Mouse (Mus musculus) spleen, adult 18-20 months (tissue): ENCODE measurements at regions not wholly inside any gene's neighbourhood (a gene's known extent, or its start where the extent isn't known, plus 50 kb on each side); places are given as distances from the start of the nearest gene placed in this dataset.

ENCODE experiments used
- DNase-seq, 2 experiments: peaks; one replicate each; pipeline ENCODE4 v3.0.0; 2022; ENCODE audit warnings: mixed read lengths in 2 of 2

DNA sequence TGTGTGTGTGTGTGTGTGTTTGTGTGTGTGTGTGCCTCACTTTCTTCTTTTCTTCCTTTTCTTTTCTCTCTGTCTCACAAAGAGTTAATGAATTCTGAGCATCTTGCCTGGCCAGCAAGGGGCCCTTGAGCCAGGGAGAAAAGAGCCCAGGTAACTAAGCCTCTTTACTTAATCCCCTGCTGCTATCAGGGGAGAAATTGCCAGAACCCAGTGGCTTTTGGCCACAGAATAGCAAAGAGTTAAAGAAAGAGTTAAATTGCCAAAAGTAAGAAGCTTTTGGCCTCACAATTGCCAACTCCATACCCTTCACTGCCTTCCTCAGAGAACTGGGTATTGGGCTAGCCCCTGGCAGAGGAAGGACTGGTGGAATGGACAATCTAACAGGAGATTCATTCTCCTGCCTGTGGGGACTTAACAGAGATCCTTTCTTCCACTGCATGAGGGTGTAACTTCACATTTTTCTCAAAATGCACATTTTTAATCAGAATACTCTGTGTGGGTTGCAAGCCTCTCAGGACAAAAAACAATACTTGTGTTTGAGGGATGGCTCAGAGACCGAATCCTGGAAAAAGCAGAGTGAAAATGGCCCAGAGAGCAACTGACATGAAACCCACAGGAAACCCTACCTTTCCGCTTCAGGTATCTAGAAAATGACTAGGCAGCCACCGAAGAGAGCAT, 431.0 kb upstream of the Gm10131 start:
- DNase-seq, result no peak

DNA sequence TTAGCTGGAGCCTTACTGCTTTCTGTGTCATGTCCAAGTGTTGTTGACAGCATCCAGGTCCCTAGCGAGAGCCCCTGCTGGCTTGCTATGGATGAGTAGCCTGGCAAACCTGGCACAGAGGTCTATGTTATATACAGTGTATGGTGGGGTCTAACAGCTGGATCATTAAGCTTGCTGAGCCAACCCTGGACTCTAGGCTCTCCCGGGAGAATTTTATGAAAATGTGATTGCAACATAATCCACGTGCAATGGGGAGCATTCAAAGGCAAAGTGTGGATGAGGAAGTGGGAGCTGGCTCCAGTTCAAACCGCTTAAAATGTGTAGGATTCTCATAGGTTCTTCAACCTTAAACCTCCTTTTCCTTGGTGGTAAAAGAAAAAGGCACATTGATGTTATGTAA, 427.7 kb upstream of the Gm10131 start:
- DNase-seq, result no peak

DNA sequence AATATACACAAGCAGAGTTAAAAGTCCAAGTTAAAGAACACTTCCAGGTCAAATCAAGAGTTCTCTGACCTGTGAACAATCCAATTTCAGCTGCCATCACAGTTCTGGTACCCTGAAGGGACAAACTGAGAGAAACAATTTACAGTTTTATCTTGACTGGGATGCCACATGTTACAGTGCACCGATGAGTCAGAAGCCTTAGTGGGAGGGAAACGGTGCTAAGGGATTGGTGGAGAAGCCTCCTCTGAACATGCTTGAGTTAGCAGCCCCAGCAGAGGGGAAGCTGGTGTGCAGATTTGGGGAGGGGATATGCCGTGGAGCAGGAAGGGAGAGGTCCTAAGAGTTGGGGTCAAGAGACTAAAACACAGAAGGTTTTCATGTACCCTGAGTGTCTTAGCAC, 423.9 kb upstream of the Gm10131 start:
- no peak for DNase-seq

DNA sequence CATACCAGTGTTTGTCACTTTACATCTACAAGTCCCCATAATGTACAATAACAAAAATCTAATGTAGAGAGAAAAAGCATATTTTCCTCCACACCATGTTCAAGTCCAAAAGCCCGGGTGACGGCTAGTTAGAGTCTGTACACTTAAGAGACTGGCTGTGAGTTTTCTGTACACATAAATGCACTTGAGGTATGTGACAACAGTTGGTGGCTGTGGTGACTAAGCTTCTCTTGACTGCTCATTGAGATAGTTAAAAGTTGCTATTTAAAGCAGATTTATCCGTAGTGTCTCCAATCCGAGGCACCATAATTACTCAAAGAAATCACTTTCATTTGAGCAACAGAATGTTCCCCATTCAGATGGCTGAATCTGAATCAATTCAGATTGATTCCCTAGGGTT, 421.9 kb upstream of the Gm10131 start:
- no peak for DNase-seq

DNA sequence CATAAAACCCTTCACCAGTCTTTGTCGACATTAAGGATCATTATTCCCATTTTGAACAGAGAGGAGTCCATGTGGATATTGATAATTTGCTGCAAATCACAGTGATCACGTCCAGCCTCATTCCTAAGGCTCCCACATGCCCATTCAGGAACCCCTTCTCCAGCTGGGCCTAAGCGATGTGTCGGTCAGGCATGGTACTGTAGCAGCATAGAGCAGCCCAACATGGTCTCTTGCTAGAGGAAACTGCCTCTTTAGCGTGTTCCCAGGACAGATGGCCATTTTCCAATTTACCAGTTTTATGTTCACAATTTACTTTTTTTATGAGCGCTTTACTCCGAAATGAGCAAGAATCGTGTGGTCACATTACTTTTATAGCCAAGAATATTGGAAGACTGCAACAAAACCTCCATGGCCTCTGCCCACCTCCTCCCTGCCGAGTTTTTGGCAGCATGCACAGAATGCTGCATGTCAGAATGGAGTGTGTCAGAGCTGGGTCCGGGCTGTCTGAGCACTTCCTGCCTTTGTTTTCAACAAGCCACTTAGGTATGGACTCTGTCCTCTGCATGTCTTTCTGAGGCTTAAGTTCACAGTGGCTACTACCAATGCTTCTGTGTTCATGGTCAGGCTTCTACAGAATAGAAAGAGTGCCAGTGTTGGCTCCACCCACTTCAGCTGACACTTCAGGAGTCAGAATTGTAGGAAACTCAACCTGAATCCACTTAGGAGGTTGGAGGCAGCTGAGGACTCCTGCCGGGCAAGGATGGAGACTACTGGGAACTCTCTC, 419.6 kb upstream of the Gm10131 start:
- no peak for DNase-seq

DNA sequence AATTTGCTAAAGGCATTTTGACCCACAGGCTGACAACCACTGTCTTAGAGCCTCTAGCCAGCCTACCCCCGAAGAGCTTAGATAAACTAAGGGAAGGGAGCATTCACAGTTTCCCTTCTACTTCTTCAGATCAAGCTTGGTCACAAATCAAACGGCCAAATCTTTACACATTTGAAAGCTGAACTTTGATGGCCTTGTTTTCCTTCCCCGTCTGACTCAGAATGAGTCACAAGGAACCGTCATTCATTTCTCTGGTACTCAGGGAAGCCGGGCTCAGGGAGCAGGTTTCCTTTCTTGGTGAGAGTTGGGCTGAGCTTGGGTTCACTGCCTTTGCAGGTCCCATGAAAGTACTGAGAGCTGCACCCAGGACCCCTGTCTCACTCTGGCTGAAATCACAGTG, 418.5 kb upstream of the Gm10131 start:
- no peak for DNase-seq

DNA sequence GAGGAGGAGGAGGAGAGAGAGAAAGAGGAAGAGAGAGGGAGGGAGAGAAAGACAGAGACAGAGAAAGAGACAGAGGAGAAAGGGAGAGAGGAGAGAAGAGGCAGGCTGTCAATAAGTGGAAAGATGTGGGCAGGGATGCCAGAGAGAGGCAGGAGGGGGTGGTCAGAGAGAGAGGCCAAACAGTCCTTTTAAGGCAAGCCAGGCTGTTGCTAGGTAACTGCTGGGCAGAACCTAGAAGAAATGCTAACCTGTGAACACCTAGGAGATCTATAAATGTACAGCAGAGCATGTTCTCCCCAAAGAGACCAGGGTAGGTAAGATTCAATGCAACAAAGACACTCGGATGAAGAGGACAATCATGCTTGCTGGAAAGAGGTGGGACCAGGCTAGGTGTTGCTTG, 417.9 kb upstream of the Gm10131 start:
- no peak for DNase-seq

DNA sequence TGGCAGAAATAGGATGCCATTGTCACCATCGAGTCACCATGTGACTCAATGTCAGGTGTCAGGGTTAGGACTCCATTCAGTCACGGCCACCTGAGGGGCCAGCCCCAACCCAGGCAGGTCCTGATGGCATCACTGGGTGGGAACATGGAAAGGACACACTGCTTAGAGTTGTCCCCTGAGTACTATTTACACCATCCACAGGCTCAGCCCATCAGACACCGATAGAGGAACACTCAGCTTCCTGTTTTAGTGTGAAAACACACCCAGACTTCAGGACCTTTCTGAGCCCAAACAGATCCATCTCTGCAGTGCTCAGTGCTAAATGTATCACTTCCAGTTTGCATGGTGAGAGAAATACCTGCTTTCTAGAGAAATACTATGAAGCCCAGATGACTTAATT, 416.7 kb upstream of the Gm10131 start:
- DNase-seq, result no peak

DNA sequence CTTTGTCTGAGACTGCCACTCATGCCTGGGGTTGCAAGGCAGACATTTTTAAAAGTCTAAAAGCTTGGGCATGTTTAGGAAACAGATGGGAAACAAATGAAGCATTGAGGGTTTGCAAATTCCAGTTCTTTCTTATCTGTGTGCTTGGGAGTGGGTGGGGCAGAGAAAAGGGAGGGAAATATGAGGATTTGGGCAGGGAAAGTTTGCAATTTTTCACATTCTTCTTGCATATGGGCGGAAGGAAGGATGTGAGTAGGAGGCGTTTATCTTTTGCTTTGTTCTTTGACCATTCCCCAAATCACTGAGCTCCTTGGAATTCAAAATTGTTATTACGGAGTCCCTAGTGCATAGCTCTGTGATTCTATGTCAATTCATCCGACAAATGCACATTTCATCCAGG, 413.7 kb upstream of the Gm10131 start:
- DNase-seq, result no peak

DNA sequence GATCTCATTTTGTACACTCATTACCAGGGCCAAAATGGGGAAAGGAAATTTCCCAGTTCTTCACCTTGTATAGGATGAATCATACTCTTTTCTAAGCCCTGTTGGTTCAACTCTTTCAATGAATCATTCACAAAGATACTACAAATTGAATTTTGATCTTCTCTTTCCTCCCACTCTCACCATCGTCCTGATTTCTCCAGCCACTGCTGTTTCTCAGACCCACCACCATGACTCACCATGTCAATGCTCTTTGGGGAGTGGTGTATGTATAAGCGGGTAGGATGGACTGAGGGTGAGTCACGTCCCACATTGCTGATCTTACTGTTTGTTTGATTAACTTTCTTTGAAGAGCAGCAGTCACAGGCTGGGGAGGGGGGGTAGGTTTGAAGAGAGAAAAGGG, 412.3 kb upstream of the Gm10131 start:
- DNase-seq, result no peak

DNA sequence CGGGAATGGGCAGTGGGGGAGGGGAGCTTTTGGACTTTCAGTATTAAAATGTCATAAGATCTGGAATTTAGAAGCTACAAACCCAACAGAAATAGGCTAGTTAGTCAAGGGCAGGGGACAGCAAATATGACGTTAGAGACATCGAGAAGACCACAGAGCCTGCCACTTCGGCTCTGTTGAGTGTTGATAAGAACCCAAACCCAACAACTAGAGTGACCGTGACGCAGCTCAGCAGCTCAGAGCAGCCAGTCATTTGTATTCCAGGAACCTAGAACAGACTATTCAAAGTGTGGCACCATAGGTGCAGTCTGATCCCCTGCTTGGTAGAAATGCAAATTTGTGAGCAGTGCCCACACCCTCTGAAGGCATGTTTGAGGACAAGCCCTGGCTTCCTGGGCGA, 409.8 kb upstream of the Gm10131 start:
- no peak for DNase-seq

DNA sequence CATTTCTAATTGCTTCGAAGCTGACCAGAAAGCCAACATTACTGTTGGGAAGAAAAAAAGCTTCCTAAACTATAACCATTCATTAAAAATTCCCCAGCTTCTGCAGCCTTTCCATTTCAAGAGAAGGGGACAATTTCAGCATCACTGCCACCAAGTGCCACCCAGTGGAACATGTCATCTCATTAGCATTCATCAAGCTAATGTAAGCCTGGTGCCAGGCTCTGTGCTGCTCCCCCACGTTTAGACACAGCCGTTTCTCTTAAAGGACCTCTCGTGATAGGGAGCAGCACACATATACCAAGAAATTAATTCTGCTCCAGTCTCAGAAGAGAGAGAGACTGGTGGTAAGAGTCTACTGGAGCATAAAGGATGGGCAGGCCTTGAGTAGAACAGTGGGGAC, 409.1 kb upstream of the Gm10131 start:
- DNase-seq, result no peak

DNA sequence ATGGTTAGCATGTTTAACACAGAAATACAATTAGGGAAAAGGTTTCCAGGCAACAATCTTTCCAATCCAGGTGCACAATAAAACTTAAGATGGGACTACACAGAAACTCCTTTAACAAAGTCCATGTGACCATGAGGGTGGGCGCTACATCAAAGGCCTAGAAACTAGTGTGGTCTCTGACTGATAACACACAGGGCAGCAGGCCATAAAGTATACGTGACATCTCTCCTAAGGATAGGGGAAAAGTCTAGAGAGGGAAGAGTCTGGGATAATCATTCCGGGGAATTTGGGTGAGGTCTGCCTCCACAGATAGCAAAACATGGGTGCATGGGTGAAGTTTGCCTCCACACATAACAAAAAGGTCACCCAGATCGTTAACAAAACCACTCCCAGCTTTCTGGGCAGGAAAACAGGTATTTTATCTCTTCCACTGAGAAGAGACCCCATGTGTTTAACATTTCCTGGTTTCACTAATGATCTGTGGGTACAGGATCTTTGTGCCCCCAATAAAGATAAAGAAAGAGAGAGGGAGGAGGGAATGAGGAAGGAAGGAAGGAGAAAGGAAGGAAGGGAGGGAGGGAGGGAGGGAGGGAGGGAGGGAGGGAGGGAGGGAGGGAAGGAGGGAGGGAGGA, 402.0 kb upstream of the Gm10131 start:
- no peak for DNase-seq

DNA sequence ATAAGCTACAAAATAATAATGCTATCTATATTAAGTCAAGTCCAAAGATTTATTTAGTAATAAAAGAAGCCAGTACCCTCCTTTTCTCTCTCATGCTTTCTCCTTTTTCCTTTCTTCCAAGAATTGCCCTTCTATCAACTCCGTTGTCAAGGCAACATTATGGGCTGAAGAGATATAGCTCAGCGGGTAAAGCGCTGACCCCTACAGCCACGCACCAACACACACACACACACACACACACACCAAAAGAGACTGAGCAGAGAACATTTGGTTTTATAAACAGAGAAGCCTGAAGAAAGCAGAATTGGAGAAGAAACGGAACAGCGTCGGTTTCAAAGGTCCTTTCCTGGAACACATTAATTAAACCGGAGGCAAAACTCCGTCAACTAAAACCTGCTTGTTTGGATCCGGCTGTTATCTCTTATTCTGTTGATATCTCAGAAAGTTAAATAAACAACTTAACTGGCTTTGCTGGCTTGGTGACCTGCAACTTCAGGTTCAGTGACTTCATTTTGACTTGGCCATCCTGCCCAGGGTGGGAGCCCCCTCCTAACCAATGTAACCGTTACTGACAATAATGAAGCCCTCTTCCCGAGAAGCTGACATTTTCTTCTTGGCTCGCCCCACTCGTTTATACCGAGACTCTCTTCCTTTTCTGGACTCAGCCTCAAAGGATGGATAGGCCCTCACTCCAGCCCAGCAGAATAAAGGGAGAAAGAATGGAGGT, 394.5 kb upstream of the Gm10131 start:
- no peak for DNase-seq

DNA sequence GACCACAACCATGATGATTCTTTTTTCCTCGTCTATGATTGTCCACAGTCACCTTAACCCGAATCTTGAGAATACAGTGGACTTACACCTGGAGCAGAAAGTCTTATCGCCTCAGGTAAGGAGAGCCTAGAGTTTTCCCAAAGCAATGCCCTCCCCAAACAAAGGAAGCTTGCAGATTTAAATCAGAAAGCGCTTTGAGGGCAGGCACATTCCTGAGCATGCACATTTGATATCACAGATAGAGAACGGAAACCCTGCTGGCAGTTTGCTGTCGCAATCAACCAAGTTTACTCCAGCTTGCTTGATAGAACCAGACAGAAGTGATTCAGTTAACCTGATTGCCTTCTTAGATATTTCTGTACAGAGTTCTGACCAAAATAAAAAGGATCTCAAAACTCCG, 393.6 kb upstream of the Gm10131 start:
- DNase-seq, result no peak

DNA sequence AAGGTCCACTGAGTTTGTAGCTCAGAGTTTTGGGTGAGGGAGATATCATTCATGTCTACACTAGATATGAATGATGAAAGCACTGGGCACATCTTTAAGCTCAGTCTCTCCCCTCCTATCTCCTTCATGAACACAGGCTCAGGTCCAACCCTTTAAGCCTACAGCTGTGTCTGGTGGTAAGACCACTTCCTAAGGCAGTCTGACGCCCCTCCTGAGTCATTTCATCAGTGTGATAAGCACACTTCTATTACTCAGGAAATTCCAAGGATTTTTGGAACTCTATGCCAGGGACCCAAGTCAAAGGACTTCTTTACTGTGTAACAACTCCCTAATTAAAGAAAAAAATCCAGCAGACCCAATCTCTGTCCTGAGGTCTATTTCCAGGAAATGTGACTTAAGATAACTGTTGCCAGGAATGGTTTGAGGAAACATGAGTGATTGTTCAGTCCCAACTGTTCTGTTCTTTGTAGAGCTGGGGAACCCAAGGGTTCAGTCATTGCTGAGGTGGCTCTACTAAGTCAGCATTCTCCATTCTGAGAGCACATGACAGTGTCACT, 391.1 kb upstream of the Gm10131 start:
- DNase-seq, result no peak

DNA sequence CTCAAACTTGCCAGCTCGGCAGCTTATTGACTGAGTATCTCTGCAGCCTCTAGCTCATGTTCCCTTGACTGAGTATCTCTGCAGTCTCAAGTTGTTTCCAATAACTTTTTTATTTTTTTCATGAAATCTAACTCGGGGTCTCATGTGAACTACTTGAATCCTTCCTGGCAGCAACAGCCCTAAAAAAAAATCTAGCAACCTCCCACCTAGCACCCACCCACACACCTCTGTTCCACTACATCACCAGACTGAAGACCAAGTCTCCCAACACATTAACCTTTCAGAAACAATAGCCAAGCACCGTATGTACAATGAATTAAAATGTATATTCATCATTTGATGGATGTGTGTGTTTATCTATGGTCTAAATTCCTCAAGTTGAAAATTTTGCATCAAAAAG, 387.7 kb upstream of the Gm10131 start:
- no peak for DNase-seq

DNA sequence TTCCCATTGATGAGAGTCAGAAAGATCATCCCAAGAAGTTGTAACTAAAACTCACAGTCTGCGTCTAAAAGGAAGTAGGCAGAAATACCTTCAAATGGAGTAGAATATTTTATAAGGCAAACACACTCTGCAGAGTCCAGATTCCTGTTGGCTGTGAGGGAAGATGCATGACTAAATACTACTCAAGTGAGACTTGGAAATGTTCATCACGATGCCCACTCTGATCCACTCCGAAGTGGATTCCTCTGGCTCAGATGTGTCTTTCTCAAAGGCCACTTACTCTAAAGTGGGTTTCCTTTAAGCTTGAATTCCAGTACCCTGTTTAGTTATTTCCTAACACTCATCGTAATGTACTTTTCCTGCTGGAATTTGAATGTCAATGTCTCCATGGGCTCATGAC, 385.2 kb upstream of the Gm10131 start:
- no peak for DNase-seq

DNA sequence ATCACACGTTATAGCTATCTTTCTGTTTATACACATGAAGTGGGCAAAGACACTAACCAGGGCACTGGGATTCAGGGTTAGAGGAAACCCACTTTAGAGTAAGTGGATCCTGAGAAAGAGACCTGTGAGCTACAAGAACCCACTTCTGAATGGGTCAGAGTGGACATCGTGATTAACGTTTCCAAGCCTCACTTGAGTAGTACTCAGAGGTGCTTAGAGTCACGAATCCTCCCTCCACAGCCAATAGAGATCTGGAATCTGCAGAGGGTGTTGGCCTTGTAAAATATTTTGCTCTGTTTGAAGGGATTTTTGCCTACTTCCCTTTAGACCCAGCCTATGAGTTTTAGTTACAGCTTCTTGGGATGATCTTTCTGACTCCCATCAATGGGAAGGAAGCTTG, 384.4 kb upstream of the Gm10131 start:
- no peak for DNase-seq

DNA sequence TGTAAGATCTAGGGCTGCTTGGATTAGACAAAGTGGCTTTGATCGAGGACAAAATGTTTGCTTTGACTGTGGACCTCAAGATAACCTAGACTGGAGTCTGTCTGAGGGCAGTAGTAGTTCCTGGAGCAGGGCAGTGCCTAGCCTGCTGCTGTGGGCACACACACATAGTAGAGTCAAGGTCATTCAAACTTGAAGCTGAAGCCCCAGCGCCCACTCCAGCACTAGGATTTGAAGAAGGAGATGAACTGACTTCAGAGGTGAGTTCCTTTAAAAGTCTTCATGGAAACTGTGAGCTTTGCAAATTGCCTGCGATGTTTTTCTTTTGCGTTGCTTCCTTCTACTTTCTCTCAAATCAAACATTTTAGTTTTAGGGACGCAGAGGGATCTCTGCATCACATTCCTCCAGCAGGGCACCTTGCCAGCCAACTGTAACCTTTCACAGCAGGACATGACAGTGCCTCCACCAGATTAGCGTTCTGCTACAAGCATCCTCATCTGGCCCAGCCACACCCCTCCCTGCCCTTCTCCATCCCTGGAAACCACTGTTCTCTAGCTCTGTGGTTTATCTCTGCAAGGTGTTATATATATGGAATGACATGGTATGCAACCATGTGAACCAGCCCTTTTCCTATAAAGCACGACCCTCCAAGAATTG, 377.3 kb upstream of the Gm10131 start:
- DNase-seq, result no peak

DNA sequence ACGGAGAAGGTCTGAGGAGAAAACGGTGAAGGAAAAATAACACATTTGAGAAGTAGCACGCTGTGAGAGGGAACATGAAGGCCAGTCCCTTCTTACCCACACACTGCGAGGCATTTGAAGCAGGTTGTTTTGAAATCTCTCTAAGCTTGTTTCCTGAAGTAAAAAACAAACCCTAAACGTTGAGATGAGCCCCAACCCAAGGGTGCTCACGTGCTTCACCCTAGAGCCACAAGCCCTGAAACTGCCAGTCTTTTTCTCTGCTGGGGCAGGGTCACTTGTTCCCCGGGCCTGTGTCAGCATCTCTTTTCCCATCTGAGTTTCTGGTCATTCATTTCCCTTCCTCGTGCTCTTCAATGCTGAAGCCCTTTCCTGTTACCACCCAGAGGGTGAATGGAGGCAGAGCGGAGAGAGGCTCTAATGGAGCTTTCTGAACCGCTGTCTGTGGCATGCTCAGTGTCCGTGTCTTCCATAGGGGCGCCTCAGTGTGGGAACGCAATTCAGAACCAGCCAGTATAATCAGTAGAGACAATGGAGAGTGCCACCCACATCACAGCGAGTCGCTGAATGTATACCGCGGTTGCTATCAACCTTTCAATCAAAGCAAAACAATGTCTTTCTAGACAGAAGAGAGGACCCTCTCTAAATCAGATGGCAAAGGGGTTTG, 375.0 kb upstream of the Gm10131 start:
- DNase-seq, result no peak

DNA sequence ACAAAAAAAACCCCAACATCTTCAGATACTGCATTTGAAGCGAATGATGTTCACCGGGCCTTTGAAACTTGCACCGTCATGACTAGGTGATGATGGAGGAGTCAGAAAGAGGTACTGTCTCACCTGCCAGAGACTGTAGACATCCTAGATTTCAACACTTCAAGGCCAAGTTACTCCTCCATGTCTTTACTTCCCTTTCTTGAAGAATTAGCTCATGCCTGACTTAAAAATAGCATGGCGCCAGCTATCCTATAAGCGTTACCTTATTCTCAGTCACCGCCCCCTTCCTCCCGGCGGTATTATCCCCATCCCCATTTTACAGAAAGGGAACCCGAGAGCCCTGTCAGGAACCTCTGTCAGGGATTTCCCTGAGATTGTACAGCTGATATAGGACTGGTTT, 374.4 kb upstream of the Gm10131 start:
- no peak for DNase-seq
